Mouse (Mus musculus) CH12.LX (cell line): ENCODE results near the gene Gm29666. TPM values are rescaled to one million over a fixed set of nuclear protein-coding genes. Genes with fewer than 3 reads are reported as not detected.

Experiments
- DNase-seq: peaks from one replicate; pipeline ENCODE4 v3.0.0-alpha.2; 2013; ENCODE audit errors: extremely low read depth
- H3K27ac ChIP-seq: 2 replicates; pipeline ENCODE4 v1.5.1; 2012; ENCODE audit warnings: low read depth, mild to moderate bottlenecking, control low read depth, moderate library complexity; ENCODE audit not compliant: insufficient read depth
- H3K27me3 ChIP-seq: replicated peaks from 2 replicates; pipeline ENCODE3; 2012; ENCODE audit warnings: inconsistent platforms
- H3K36me3 ChIP-seq, 2 experiments: replicated peaks in 1 of 2; 2 replicates each; pipeline versions ENCODE3 to v1.6.1; 2012; ENCODE audit warnings: inconsistent platforms in 1 of 2, low read length in 1 of 2, mild to moderate bottlenecking in 1 of 2, mixed read lengths in 1 of 2, moderate library complexity in 1 of 2; ENCODE audit not compliant: control insufficient read depth in 1 of 2, insufficient read depth in 1 of 2
- H3K4me1 ChIP-seq, 2 experiments: 2 replicates each; pipeline ENCODE4 v1.6.1; 2012; ENCODE audit warnings: inconsistent platforms in 1 of 2, moderate library complexity in 1 of 2; ENCODE audit not compliant: insufficient read depth in 2 of 2, control insufficient read depth in 1 of 2
- H3K4me2 ChIP-seq: 2 replicates; pipeline ENCODE4 v1.6.1; 2012; ENCODE audit warnings: low read depth, mild to moderate bottlenecking, control low read depth; ENCODE audit not compliant: poor library complexity, insufficient read depth, severe bottlenecking
- H3K4me3 ChIP-seq, 3 experiments: fragments of 150-350 bp in 1 of 3; sonication (generic) in 1 of 3; replicated peaks in 1 of 3; 2 replicates each; pipeline versions ENCODE3 to v1.5.1; 2011 to 2012; ENCODE audit warnings: low read depth in 2 of 3, low read length in 2 of 3, mild to moderate bottlenecking in 2 of 3, moderate library complexity in 2 of 3, control low read depth in 1 of 3, improper control_type of control experiment in 1 of 3, inconsistent platforms in 1 of 3, mixed read lengths in 1 of 3; ENCODE audit not compliant: poor library complexity in 1 of 3
- H3K79me2 ChIP-seq: replicated peaks from 2 replicates; pipeline ENCODE4 v1.6.1; 2012; ENCODE audit warnings: mild to moderate bottlenecking, moderate library complexity; ENCODE audit not compliant: control insufficient read depth, poor library complexity, insufficient read depth, severe bottlenecking; ENCODE audit errors: extremely low read depth
- H3K9ac ChIP-seq: 2 replicates; pipeline ENCODE4 v1.6.1; 2012; ENCODE audit warnings: low read depth, mild to moderate bottlenecking, control low read depth, moderate library complexity; ENCODE audit not compliant: insufficient read depth
- H3K9me3 ChIP-seq: replicated peaks from 2 replicates; pipeline ENCODE3; 2012; ENCODE audit warnings: low read length, inconsistent platforms, mixed read lengths
- BHLHE40 ChIP-seq: IDR thresholded peaks from 2 replicates; pipeline ENCODE4 v1.6.1; 2011; ENCODE audit warnings: mild to moderate bottlenecking, low read depth, low read length, improper control_type of control experiment
- CTCF ChIP-seq, 2 experiments: IDR thresholded peaks in 1 of 2; conservative IDR thresholded peaks in 1 of 2; 2 replicates each; pipeline ENCODE4 v1.5.1; 2011 to 2012; ENCODE audit warnings: low read depth in 2 of 2, low read length in 2 of 2, improper control_type of control experiment in 1 of 2, inconsistent platforms in 1 of 2, mild to moderate bottlenecking in 1 of 2, moderate library complexity in 1 of 2
- ETS1 ChIP-seq: conservative IDR thresholded peaks from 2 replicates; pipeline ENCODE4 v1.6.1; 2012; ENCODE audit warnings: low read depth, mild to moderate bottlenecking, inconsistent platforms, low read length, improper control_type of control experiment, moderate library complexity
- HCFC1 ChIP-seq: IDR thresholded peaks from 2 replicates; pipeline ENCODE4 v1.6.1; 2012; ENCODE audit warnings: low read depth, mild to moderate bottlenecking, inconsistent platforms, low read length, improper control_type of control experiment
- IRF4 ChIP-seq: IDR thresholded peaks from 2 replicates; pipeline ENCODE4 v1.6.1; 2014; ENCODE audit warnings: low read depth, mild to moderate bottlenecking, inconsistent platforms, low read length, improper control_type of control experiment
- JUND ChIP-seq: conservative IDR thresholded peaks from 2 replicates; pipeline ENCODE4 v1.6.1; 2011; ENCODE audit warnings: low read depth, low read length, improper control_type of control experiment
- KAT2A ChIP-seq: IDR thresholded peaks from 2 replicates; pipeline ENCODE4 v1.6.1; 2012; ENCODE audit warnings: low read length, improper control_type of control experiment, inconsistent platforms; ENCODE audit not compliant: insufficient replicate concordance
- MAX ChIP-seq: IDR thresholded peaks from 2 replicates; pipeline ENCODE4 v1.6.1; 2011; ENCODE audit warnings: low read length, improper control_type of control experiment
- MEF2A ChIP-seq: IDR thresholded peaks from 2 replicates; pipeline ENCODE4 v1.6.1; 2014; ENCODE audit warnings: low read depth, mild to moderate bottlenecking, inconsistent platforms, low read length, improper control_type of control experiment, borderline replicate concordance
- MYC ChIP-seq: IDR thresholded peaks from 2 replicates; pipeline ENCODE4 v1.6.1; 2011; ENCODE audit warnings: low read depth, mild to moderate bottlenecking, improper control_type of control experiment, low read length
- NRF1 ChIP-seq: IDR thresholded peaks from 2 replicates; pipeline ENCODE4 v1.6.1; 2014; ENCODE audit warnings: low read depth, mild to moderate bottlenecking, inconsistent platforms, low read length, improper control_type of control experiment, moderate library complexity
- PAX5 ChIP-seq: IDR thresholded peaks from 2 replicates; pipeline ENCODE4 v1.6.1; 2012; ENCODE audit warnings: low read length, inconsistent platforms, mixed read lengths
- POLR2A ChIP-seq: IDR thresholded peaks from 2 replicates; pipeline ENCODE4 v1.6.1; 2011; ENCODE audit warnings: low read depth, mild to moderate bottlenecking, improper control_type of control experiment, low read length
- RAD21 ChIP-seq: IDR thresholded peaks from 2 replicates; pipeline ENCODE4 v1.6.1; 2011; ENCODE audit warnings: low read depth, mild to moderate bottlenecking, low read length, improper control_type of control experiment, moderate library complexity
- SIN3A ChIP-seq: IDR thresholded peaks from 2 replicates; pipeline ENCODE4 v1.6.1; 2012; ENCODE audit warnings: low read length, improper control_type of control experiment, inconsistent platforms
- SMC3 ChIP-seq: IDR thresholded peaks from 2 replicates; pipeline ENCODE4 v1.6.1; 2011; ENCODE audit warnings: low read depth, low read length, improper control_type of control experiment
- TBP ChIP-seq: conservative IDR thresholded peaks from 2 replicates; pipeline ENCODE4 v1.6.1; 2011; ENCODE audit warnings: low read depth, low read length, improper control_type of control experiment
- USF1 ChIP-seq: IDR thresholded peaks from 2 replicates; pipeline ENCODE4 v1.6.1; 2014; ENCODE audit warnings: low read depth, mild to moderate bottlenecking, inconsistent platforms, low read length, improper control_type of control experiment
- USF2 ChIP-seq: conservative IDR thresholded peaks from 2 replicates; pipeline ENCODE4 v1.6.1; 2011; ENCODE audit warnings: low read depth, low read length, improper control_type of control experiment
- ZC3H11A ChIP-seq: IDR thresholded peaks from 2 replicates; pipeline ENCODE4 v1.6.1; 2012; ENCODE audit warnings: low read depth, mild to moderate bottlenecking, inconsistent platforms, low read length, improper control_type of control experiment
- ZMIZ1 ChIP-seq: IDR thresholded peaks from 2 replicates; pipeline ENCODE4 v1.6.1; 2012; ENCODE audit warnings: low read depth, mild to moderate bottlenecking, inconsistent platforms, low read length, improper control_type of control experiment
- dilution Hi-C: fragments of 300-500 bp; cut with MboI; formaldehyde crosslinking; loops from 2 replicates; pipeline ENCODE4 v1.14.3; 2020; ENCODE audit warnings: low sequenced_read_pairs; ENCODE audit not compliant: extremely low pct_unique_long_range_greater_than_20kb, extremely low pct_ligation_motif_present
- in situ Hi-C: fragments of 300-500 bp; cut with MboI; formaldehyde crosslinking; loops from 3 replicates; pipeline ENCODE4 v1.14.3; 2019; ENCODE audit warnings: low sequenced_read_pairs, low pct_ligation_motif_present, low pct_unique_long_range_greater_than_20kb, mixed read lengths
- polyA plus RNA-seq: library from polyadenylated mRNA; unstranded; fragments of >175 nt; gene quantifications from 2 replicates; pipeline ENCODE4 v1.2.1, GENCODE M21; 2012; ENCODE audit warnings: low read depth; ENCODE audit not compliant: insufficient read length
- total RNA-seq, 2 experiments: library from RNA; depleted of rRNA; stranded (reverse); fragments of 300-350 nt in 1 of 2; fragments of >200 nt in 1 of 2; gene quantifications; 2 replicates each; pipeline ENCODE4 v1.2.3; 2012 to 2014

The Gm29666 gene
- total and polyA plus RNA-seq, 3 experiments: 0.54 to 0.68 (median 0.64) TPM

- in situ Hi-C loops (no loop called here), dilution Hi-C loops (no loop called here)
- no peak overlapping the region for H3K4me2 ChIP-seq
- no peaks in the 10 kb centered on the region; the same call in none of the 2 replicates for H3K79me2 ChIP-seq
- no peak overlapping the region for H3K27ac ChIP-seq
- peaks cover 92 to 99% of the 10 kb centered on the region in 2 experiments for H3K36me3 ChIP-seq
- H3K4me3 ChIP-seq: no peak overlapping the region
- H3K4me1 ChIP-seq: 0 out of 4 replicates have a peak, but pooled peaks cover 0 to 2% of the 10 kb centered on the region in 2 experiments
- no peaks in the 10 kb centered on the region for H3K27me3 ChIP-seq
- H3K9me3 ChIP-seq: no peaks in the 10 kb centered on the region
- DNase-seq: no peak
- H3K9ac ChIP-seq: no peak overlapping the region
- no peak for TF ChIP-seq CTCF (conservative IDR thresholded peaks at IDR 0.05 in 1 of 2, IDR thresholded peaks at IDR 0.05 in 1 of 2; ENCODE audit: low read depth in 2 of 2, low read length in 2 of 2)
- no peak for TF ChIP-seq RAD21
- no peak for TF ChIP-seq BHLHE40
- no peak for TF ChIP-seq USF1
Measured at GRCm38 (mm10) chr15:84934901-84935300, 15.1 kb upstream of the Gm29666 start.

GRCm38 (mm10) chr15:84932351-84932750 lies 12.5 kb upstream of the Gm29666 start:
- Histone ChIP-seq H3K4me3 (no peak overlapping the region), H3K27me3 (no peaks in the 10 kb centered on the region), H3K27ac (no peak overlapping the region), H3K4me2 (no peak overlapping the region), H3K9ac (no peak overlapping the region), H3K79me2 (peaks cover 10% of the 10 kb centered on the region), H3K9me3 (no peaks in the 10 kb centered on the region), H3K36me3 (peaks cover 87 to 98% of the 10 kb centered on the region in 2 experiments), H3K4me1 (peaks cover 0 to 2% of the 10 kb centered on the region in 2 experiments; a peak in 1 of 4 replicates)
- dilution Hi-C loops: no loop called here
- in situ Hi-C loops: no loop called here
- TF ChIP-seq POLR2A (no peak), USF2 (no peak), ETS1 (no peak), MEF2A (no peak), IRF4 (no peak), PAX5 (no peak), MAX (no peak), SMC3 (no peak), TBP (no peak), MYC (no peak), NRF1 (no peak), ZMIZ1 (no peak), SIN3A (no peak), KAT2A (no peak), JUND (no peak), ZC3H11A (no peak), HCFC1 (no peak)
- DNase-seq: no peak
